Comparison of ENCODE assay signal across 15 mouse cellular contexts in the genomic region with DNA sequence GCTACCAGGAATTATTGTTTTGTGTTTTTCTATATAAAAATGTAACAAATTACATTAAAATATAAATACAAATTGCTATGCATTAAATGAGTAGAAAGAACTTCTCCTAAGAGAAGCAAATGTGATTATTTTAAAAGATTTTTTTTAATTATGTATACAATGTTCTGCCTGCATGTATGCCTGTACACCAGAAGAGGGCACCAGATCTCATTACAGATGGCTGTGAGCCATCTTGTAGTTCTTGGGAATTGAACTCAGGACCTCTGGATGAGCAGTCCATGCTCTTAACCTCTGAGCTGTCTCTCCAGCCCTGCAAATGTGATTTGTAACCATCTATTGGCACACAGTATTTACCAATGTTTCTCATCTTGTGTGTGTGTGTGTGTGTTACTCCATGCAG. TPM values are rescaled to one million over a fixed set of nuclear protein-coding genes. Genes with fewer than 3 reads are reported as not detected.
DNase-seq lines count a peak whose midpoint lies in the region; ATAC-seq and TF ChIP-seq lines count a peak whose summit lies in the region.
"Had no signal": no experiment of that assay in that cellular context is flagged by ENCODE, and none has a peak within 500 bp of the region (broad histone marks: within the 10 kb centered on the region; RNA-seq: fewer than 3 reads in every experiment).

No protein-coding gene starts in this region.

- no peak overlapping the region for H3K27ac ChIP-seq in heart, adult 2 months
- H3K27ac ChIP-seq in lung, embryonic 14.5 days (ENCODE audit: low read depth), result no peak overlapping the region
- no peak overlapping the region for H3K27ac ChIP-seq in stomach, postnatal 0 days (replicated peaks)
- H3K27ac ChIP-seq: forebrain, embryonic 15.5 days; hindbrain, embryonic 15.5 days; limb, embryonic 15.5 days had no signal

- ATAC-seq in lung, embryonic 14.5 days (ENCODE audit: insufficient read depth), result no peak
- no peak for ATAC-seq in stomach, postnatal 0 days (ENCODE audit: low FRiP score, low TSS enrichment)
- ATAC-seq: forebrain, embryonic 15.5 days had no signal

- H3K36me3 ChIP-seq in heart, adult 2 months (ENCODE audit: control insufficient read depth, insufficient read depth, low read length), result no peaks in the 10 kb centered on the region
- H3K36me3 ChIP-seq in lung, embryonic 14.5 days (ENCODE audit: insufficient read depth), result peaks cover 97% of the 10 kb centered on the region
- H3K36me3 ChIP-seq in stomach, postnatal 0 days (ENCODE audit: control insufficient read depth, insufficient read depth, low read length), result peaks cover 10% of the 10 kb centered on the region; the same call in 1 of the 2 replicates

- no peaks in the 10 kb centered on the region for H3K9me3 ChIP-seq in lung, embryonic 14.5 days (ENCODE audit: low read depth, low read length)
- H3K9me3 ChIP-seq in stomach, postnatal 0 days (ENCODE audit: control insufficient read depth, low read length), result no peaks in the 10 kb centered on the region
- H3K9me3 ChIP-seq: forebrain, embryonic 15.5 days; hindbrain, embryonic 15.5 days; limb, embryonic 15.5 days had no signal

- no peaks in the 10 kb centered on the region for H3K4me1 ChIP-seq in heart, adult 2 months (ENCODE audit: control insufficient read depth, insufficient read depth, low read length)
- no peaks in the 10 kb centered on the region for H3K4me1 ChIP-seq in lung, embryonic 14.5 days (ENCODE audit: insufficient read depth)
- no peaks in the 10 kb centered on the region for H3K4me1 ChIP-seq in stomach, postnatal 0 days (replicated peaks; ENCODE audit: control insufficient read depth, insufficient read depth)
- H3K4me1 ChIP-seq: forebrain, embryonic 15.5 days; hindbrain, embryonic 15.5 days; limb, embryonic 15.5 days had no signal

- H3K4me2 ChIP-seq in lung, embryonic 14.5 days, result no peak overlapping the region
- no peak overlapping the region for H3K4me2 ChIP-seq in stomach, postnatal 0 days (replicated peaks; ENCODE audit: low read depth)
- H3K4me2 ChIP-seq: forebrain, embryonic 15.5 days; hindbrain, embryonic 15.5 days; limb, embryonic 15.5 days had no signal

- H3K9ac ChIP-seq in heart, adult 2 months (ENCODE audit: low read depth, low read length), result no peak overlapping the region
- H3K9ac ChIP-seq in lung, embryonic 14.5 days, result no peak overlapping the region
- H3K9ac ChIP-seq in stomach, postnatal 0 days (ENCODE audit: low read length), result no peak overlapping the region
- H3K9ac ChIP-seq: forebrain, embryonic 15.5 days; hindbrain, embryonic 15.5 days; limb, embryonic 15.5 days had no signal

- H3K4me3 ChIP-seq in heart, adult 2 months, result no peak overlapping the region
- H3K4me3 ChIP-seq in lung, embryonic 14.5 days (ENCODE audit: low read depth, low read length), result no peak overlapping the region
- no peak overlapping the region for H3K4me3 ChIP-seq in stomach, postnatal 0 days (ENCODE audit: low read depth, low read length)
- H3K4me3 ChIP-seq: forebrain, embryonic 15.5 days; hindbrain, embryonic 15.5 days; limb, embryonic 15.5 days had no signal

- no peak for TF ChIP-seq EP300 in heart, adult 2 months (IDR thresholded peaks at IDR 0.05; ENCODE audit: insufficient read depth, low read depth, low read length)
- no peak for TF ChIP-seq EP300 in stomach, postnatal 0 days (optimal IDR thresholded peaks at IDR 0.05)

- peak; percentile 56 for TF ChIP-seq CTCF in heart, adult 2 months (IDR thresholded peaks at IDR 0.05)
- peak; percentile 53 for TF ChIP-seq CTCF in lung, embryonic 14.5 days (IDR thresholded peaks at IDR 0.05; ENCODE audit: low read depth)
- TF ChIP-seq CTCF in stomach, postnatal 0 days (IDR thresholded peaks at IDR 0.05; ENCODE audit: low read depth), result peak; percentile 57

- intact Hi-C loops in heart, adult 2 months (cut with DNase I), result no loop called here

- H3K79me2 ChIP-seq in heart, adult 2 months (replicated peaks; ENCODE audit: control insufficient read depth, insufficient read depth, low read length), result no peaks in the 10 kb centered on the region

- H3K27me3 ChIP-seq in heart, adult 2 months (ENCODE audit: control insufficient read depth, insufficient read depth, low read length), result no peaks in the 10 kb centered on the region
- H3K27me3 ChIP-seq in lung, embryonic 14.5 days (ENCODE audit: insufficient read depth, low read length), result no peaks in the 10 kb centered on the region
- H3K27me3 ChIP-seq in stomach, postnatal 0 days (ENCODE audit: control insufficient read depth, insufficient read depth, low read length), result no peaks in the 10 kb centered on the region
- H3K27me3 ChIP-seq: forebrain, embryonic 15.5 days; hindbrain, embryonic 15.5 days; limb, embryonic 15.5 days had no signal

- DNase-seq in heart, adult 2 months, result no peak
- no peak for DNase-seq in heart, postnatal 4 days
- peak; percentile 25 for DNase-seq in lung, embryonic 14.5 days
- DNase-seq in lung, postnatal 14 days, result no peak
- peak; percentile 38 for DNase-seq in MEL-GATA-1-ER (ENCODE audit: extremely low read depth, low read depth)
- DNase-seq in stomach, postnatal 0 days (ENCODE audit: low spot score), result no peak
- DNase-seq in yolk sac, embryonic 10.5 days (ENCODE audit: low spot score), result no peak
- DNase-seq: adrenal gland, postnatal 10 days; cerebellum, adult 8-10 months; heart, adult 18-20 months; heart, postnatal 14 days; kidney, adult 9 months had no signal

- no peak for TF ChIP-seq POLR2A in heart, adult 2 months (IDR thresholded peaks at IDR 0.05; ENCODE audit: insufficient read depth, low read depth, low read length)

RNA-seq across cellular contexts. Expression of gene Ttf2, which starts 14.8 kb away (rescaled TPM):
- total RNA-seq in heart, adult 2 months (2021), result 1 to 10 TPM; 1.8 to 2.0 TPM
- polyA plus RNA-seq in heart, adult 2 months (2012; rRNA removed), result 1.6 and 2.6 TPM in 2 replicates
- total RNA-seq in heart, postnatal 4 days (2021), result 10 to 100 TPM in 1 of 2 experiments, 1 to 10 TPM in 1; 9.6 to 11.1 TPM
- polyA plus RNA-seq in lung, embryonic 14.5 days (2014; fragmentation: Nextera tagmentation; extraction: Ambion mirVana), result 26.4 and 27.7 TPM in 2 replicates
- 3.6 and 4.1 TPM in 2 replicates for polyA plus RNA-seq in stomach, postnatal 0 days (2015; fragmentation: Nextera tagmentation; extraction: Ambion mirVana)

RNA-seq across cellular contexts. Expression of gene Trim45, which starts 32.6 kb away (rescaled TPM):
- 10 to 100 TPM in 1 of 2 experiments, 1 to 10 TPM in 1; 9.6 to 10.3 TPM for total RNA-seq in heart, adult 2 months (2021)
- 2.5 and 2.7 TPM in 2 replicates for polyA plus RNA-seq in heart, adult 2 months (2012; rRNA removed)
- total RNA-seq in heart, postnatal 4 days (2021), result 10 to 100 TPM; 10.3 TPM
- 2.8 and 4.3 TPM in 2 replicates for polyA plus RNA-seq in lung, embryonic 14.5 days (2014; fragmentation: Nextera tagmentation; extraction: Ambion mirVana)
- 2.6 and 2.8 TPM in 2 replicates for polyA plus RNA-seq in stomach, postnatal 0 days (2015; fragmentation: Nextera tagmentation; extraction: Ambion mirVana)

Comparison
In these comparisons a context has a peak if more than half of its experiments do, and no peak if none do; other contexts are left out.
1. DNase-seq: peak in lung, embryonic 14.5 days (single experiment) and MEL-GATA-1-ER (single experiment); none in heart, adult 2 months (0 of 2), heart, postnatal 4 days (single experiment), lung, postnatal 14 days (single experiment), stomach, postnatal 0 days (single experiment) and yolk sac, embryonic 10.5 days (single experiment).
2. Peak in every context shown above with its lines, with median percentiles within 50 percentile points of each other: CTCF ChIP-seq.